Mouse (Mus musculus): ENCODE measurements around the gene Etfbkmt. TPM values are rescaled to one million over a fixed set of nuclear protein-coding genes. Genes with fewer than 3 reads are reported as not detected.

Gene Etfbkmt
- polyA plus RNA-seq, 1 experiment from 2014 or later = 14.5 TPM

Other genes with a start within 250 kb of the Etfbkmt start
- gene Caprin2, start 243.6 kb upstream of the Etfbkmt start, polyA plus RNA-seq (2015; fragmentation: Nextera tagmentation; extraction: Ambion mirVana) = 12.0 and 12.9 TPM in 2 replicates
- gene Sinhcaf, start 193.4 kb upstream of the Etfbkmt start, polyA plus RNA-seq (2015; fragmentation: Nextera tagmentation; extraction: Ambion mirVana) = 54.4 and 56.3 TPM in 2 replicates
- 5.0 and 6.1 TPM in 2 replicates for gene Dennd5b, start 38.2 kb upstream of the Etfbkmt start, polyA plus RNA-seq (2015; fragmentation: Nextera tagmentation; extraction: Ambion mirVana)
- gene Gm10203, start 9.7 kb upstream of the Etfbkmt start, polyA plus RNA-seq (2015; fragmentation: Nextera tagmentation; extraction: Ambion mirVana) = not detected in 2 replicates
- gene Amn1, start 48.9 kb downstream of the Etfbkmt start, polyA plus RNA-seq (2015; fragmentation: Nextera tagmentation; extraction: Ambion mirVana) = 21.6 and 24.4 TPM in 2 replicates
- 19.3 and 21.0 TPM in 2 replicates for gene Resf1, start 169.6 kb downstream of the Etfbkmt start, polyA plus RNA-seq (2015; fragmentation: Nextera tagmentation; extraction: Ambion mirVana)

Data from heart, embryonic 16.5 days (tissue).